Mouse (Mus musculus) C2C12 (cell line): ENCODE data around the gene Cfap70.

ENCODE experiments used
- CEBPB ChIP-seq: IDR thresholded peaks from one replicate; pipeline ENCODE4 v1.6.1; 2011; ENCODE audit warnings: low read depth, mild to moderate bottlenecking, control low read depth, moderate library complexity
- CTCF ChIP-seq: IDR thresholded peaks from one replicate; pipeline ENCODE4 v1.5.1; 2011; ENCODE audit not compliant: control insufficient read depth, insufficient read depth, insufficient read length
- MYOD1 ChIP-seq: IDR thresholded peaks from one replicate; pipeline ENCODE4 v1.6.1; 2011; ENCODE audit warnings: low read depth; ENCODE audit not compliant: control insufficient read depth, insufficient read length
- MYOG ChIP-seq: IDR thresholded peaks from one replicate; pipeline ENCODE4 v1.6.1; 2011; ENCODE audit not compliant: control insufficient read depth, insufficient read length; ENCODE audit errors: extremely low read depth
- USF1 ChIP-seq: IDR thresholded peaks from one replicate; pipeline ENCODE4 v1.6.1; 2011; ENCODE audit warnings: low read depth, mild to moderate bottlenecking, control low read depth, moderate library complexity

- TF ChIP-seq CTCF (peak; percentile 65), USF1 (no peak), MYOD1 (no peak), CEBPB (no peak), MYOG (no peak)
Observed at GRCm38 (mm10) chr14:20400071-20400470, 52.0 kb downstream of the Cfap70 start.
